Mouse (Mus musculus) liver, embryonic 14.5 days (tissue): ENCODE measurements around the gene Rbms2.

ENCODE experiments used
- CTCF ChIP-seq: IDR thresholded peaks from 2 replicates; pipeline ENCODE4 v1.5.1; 2016; ENCODE audit warnings: antibody characterized with exemption, low read depth, control low read depth
- EP300 ChIP-seq: IDR thresholded peaks from 2 replicates; pipeline ENCODE4 v1.6.1; 2016; ENCODE audit warnings: antibody characterized with exemption, low read depth

- TF ChIP-seq CTCF, result no peak
- no peak for TF ChIP-seq EP300
Measured at GRCm38 (mm10) chr10:128123833-128124232, 56.3 kb downstream of the Rbms2 start.
